Mouse (Mus musculus) G1E (cell line): Measurements from ENCODE around the gene Tmod1.

Experiments used
- CTCF ChIP-seq: IDR thresholded peaks from 2 replicates; pipeline ENCODE4 v1.5.1; 2012; ENCODE audit warnings: low read depth, low read length, inconsistent platforms, mixed read lengths
- GATA1 ChIP-seq: IDR thresholded peaks from 2 replicates; pipeline ENCODE4 v1.6.1; 2012; ENCODE audit warnings: borderline replicate concordance, low read length, inconsistent platforms, mixed read lengths
- GATA2 ChIP-seq: IDR thresholded peaks from 2 replicates; pipeline ENCODE4 v1.6.1; 2012; ENCODE audit warnings: low read depth, low read length, inconsistent platforms, borderline replicate concordance
- POLR2AphosphoS5 ChIP-seq: IDR thresholded peaks from 2 replicates; pipeline ENCODE4 v1.6.1; 2012; ENCODE audit warnings: low read depth, low read length, inconsistent platforms; ENCODE audit not compliant: insufficient replicate concordance
- TAL1 ChIP-seq: conservative IDR thresholded peaks from 2 replicates; pipeline ENCODE4 v1.6.1; 2012; ENCODE audit warnings: low read depth, low read length, inconsistent platforms, mixed read lengths

GRCm38 (mm10) chr4:46120767-46121166, 82.0 kb downstream of the Tmod1 start:
- no peak for TF ChIP-seq CTCF
- no peak for TF ChIP-seq GATA1
- TF ChIP-seq TAL1, result no peak
- no peak for TF ChIP-seq POLR2AphosphoS5
- no peak for TF ChIP-seq GATA2
